Mouse (Mus musculus): Measurements from ENCODE around the gene Snx29.
"Not testable (repeated sequence)": the region's sequence is repeated elsewhere in the genome, so short reads cannot be mapped to it uniquely, and the experiment has no call there.

Gene Snx29

DNA sequence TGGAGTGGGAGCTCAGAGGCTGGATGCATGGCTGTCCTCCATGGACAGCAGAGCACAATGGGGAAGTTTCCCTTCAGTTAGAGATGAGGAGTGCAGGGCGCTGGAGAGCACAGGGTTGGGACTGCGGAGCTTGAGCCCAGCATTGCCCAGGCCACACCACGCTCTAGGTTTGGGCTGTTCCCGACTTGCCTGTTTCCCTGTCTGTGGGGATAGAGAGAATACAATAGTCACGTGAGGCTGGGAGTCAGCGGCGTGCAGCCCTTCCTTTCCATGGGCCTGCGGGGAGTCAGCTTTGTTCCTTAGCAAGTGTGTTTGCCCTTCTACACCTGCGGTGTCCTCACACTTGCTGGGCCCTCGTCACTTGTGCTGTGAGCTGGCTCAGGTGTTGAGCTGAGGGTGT, 37.2 kb downstream of the Snx29 start:
- peak; percentile 18 for DNase-seq (ENCODE audit: low read depth, low spot score)

DNA sequence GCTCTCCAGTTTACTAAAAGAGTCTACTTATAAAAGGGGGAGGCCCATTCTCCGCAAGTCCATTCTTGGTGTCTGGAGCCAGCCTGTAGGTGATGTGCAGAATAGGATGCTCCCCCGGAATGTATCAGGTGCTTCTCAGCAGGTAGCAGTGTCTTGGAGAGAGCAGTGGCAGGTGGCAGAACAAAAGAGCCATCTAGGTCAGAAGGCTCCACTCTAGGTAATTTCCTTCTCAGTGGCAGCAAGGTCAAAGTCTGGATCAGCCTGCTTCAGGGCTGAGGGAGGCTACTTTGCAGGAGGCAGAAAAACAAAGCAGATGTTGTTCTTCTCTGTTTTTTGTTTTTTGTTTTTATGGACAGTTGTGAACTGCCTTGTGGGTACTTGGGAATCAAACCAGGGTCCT, 37.9 kb downstream of the Snx29 start:
- DNase-seq (ENCODE audit: low read depth, low spot score): not testable (repeated sequence)

DNA sequence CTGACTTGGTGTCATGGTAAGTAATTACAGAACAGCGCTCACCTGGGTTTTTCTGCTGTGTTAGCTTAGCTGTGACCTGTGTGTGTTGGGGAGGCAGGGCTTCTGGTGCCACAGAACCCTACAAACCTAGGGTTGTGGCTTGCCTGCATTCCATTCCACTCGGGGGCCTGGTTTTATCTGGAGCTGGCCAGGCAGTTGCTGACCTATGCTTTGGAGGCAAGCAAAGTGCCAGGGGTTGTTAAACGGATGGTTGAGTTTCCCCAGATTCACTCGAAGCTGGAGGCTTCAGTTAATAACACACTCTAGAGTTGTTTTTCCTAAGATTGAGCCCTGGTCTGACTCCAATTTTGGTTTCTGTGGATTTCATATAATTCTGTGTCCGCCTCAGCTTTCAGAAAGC, 42.9 kb downstream of the Snx29 start:
- no peak for DNase-seq (ENCODE audit: low read depth, low spot score)

DNA sequence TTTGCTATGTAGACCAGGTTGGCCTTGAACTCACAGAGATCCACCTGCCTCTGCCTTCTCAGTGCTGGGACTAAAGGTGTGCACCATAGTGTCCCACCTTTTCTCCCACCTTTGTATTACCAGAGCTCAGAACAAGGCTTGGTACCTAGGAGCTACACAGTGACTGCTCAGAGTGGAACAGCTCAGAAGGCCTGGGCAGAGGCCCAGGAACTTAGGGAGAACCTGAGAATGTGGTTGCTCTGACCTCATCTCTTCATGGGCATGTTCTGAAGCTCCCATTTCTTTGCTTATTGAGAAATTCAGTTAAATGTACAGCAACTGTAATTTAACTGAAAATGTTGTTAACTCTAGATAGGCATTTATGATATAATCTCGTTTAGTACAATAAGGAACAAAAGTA, 44.1 kb downstream of the Snx29 start:
- no peak for DNase-seq (ENCODE audit: low read depth, low spot score)

DNA sequence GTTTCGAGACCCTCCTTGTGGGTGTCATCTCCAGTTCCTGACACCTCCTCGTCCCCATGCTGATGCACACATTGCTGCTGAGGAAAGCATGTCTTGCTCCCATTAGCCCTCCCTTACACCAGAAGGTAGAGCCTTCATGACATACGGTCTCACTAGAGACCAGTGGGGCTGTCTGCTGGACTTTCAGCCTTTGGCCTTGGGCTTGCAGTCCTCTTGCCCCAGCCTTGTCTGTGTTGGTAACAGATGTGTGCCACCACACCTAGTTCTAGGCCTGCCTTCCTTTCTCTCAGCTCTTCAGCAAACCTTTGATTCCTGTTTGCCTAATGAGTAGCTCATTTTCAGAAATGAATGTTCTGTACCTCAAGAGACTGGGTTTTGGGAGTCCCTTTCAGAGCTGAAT, 45.7 kb downstream of the Snx29 start:
- no peak for DNase-seq (ENCODE audit: low read depth, low spot score)

DNA sequence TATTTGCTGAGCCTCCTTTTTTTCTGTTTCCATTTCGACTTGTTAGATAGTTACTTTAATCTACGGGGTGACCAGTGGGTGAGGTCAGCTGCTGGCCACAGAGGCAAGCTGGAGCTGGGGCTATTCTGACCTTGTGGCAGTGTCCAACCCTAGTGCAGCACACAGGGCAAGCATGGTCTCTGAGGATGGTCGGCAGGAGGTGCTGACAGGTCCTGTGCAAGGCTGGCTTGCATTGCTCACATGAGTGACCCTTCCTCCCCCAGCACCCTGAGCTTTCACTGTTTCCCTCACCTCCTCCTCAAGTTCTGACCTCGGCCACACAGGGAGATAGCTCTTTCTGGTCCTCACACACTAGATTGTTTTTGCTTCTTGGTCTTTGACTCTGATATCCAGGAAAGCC, 46.5 kb downstream of the Snx29 start:
- DNase-seq (ENCODE audit: low read depth, low spot score): no peak

DNA sequence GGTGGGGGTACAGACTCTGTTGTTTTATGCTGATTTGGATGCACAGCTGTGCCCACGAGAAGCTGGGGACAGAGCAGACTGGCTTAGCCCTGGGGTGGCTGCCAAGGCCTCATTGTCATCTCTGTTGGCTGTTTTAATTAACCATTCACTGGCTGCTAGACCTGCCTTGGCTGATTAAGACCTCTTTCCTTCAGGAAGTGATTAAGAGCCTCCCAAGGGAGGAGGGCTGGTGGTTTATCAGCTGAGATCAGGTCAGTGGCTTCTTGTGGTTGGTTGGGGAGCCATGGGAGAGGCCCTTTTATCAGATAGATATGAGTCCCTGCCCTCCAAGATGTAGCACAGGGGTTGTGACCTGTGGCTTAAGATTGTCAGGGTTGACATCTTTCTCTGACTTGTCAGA, 46.9 kb downstream of the Snx29 start:
- DNase-seq (ENCODE audit: low read depth, low spot score): no peak

DNA sequence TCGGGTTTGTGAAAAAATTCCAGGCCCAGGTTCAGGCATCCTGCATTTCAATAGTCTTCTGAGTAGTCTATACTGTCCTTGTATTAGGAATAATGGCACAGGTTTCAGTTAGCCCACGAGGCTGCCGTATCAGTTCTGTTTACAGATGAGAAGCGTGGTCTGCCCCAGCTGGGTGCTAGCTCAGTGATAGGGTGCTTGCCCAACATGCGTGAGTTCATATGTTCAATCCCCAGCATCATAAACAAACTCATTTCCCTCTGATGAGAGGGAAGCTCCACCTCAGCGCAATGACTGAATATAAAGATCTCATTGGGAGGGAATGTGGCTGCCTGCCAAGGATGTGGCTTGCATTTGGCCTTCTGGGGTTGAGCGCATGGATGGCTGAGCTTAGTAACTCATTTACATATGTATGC, 47.4 kb downstream of the Snx29 start:
- no peak for DNase-seq (ENCODE audit: low read depth, low spot score)

DNA sequence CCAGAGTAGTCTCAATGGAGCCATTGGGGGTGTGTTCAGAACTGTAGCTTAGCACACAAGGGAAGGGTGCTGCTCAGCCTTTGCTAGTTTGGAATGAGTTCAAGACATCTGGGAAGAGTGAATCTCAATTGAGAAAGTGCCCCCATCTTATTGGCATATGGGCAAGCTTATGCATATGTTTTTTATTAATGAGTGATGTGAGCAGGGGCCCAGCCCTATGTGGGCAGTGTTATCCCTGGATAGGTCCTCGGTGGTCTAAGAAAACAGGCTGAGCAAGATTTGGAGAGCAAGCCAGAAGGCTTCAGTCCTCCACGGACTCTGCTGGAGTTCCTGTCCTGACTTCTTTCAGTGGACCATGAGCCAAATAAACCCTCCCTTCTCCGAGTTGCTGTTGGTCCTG, 56.6 kb downstream of the Snx29 start:
- DNase-seq (ENCODE audit: low read depth, low spot score): no peak

DNA sequence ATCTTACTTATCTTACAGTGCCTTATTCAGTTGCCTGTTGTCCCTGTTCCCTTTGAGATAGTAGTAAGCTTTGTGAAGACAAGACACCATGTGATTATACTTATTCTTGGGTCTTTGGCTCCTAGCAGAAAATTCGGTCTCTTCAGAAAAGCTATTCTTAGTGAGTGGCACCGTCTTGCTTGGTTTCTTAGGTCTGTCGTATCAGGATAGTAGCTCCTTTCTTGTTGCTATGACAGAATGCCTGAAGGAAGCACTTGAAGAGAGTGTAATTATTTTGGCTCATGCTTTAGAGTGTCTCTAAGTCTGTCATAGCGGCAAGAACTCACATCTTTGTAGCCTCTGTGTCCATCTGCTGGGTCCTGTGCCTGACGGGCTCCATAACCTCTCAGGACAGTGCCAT, 57.3 kb downstream of the Snx29 start:
- DNase-seq (ENCODE audit: low read depth, low spot score): no peak

DNA sequence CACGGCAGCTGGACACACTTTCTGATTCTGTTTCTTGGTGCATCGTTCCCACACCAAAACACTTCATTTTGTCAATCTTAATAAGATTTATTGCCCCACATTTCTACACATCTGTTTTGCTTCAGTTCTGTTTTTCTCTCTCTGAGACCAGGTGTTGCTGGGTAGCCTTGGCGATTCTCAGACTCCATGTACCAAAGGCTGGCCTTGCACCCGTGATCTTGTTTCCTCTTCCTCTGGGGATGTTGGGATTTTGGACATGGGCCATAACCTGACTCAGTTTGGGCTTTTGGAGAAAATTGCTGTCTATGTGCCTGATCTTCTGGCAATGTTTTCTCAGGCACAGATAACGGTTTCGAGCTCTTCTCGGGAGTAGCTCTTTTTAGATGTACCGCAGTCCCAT, 58.2 kb downstream of the Snx29 start:
- DNase-seq (ENCODE audit: low read depth, low spot score): no peak

DNA sequence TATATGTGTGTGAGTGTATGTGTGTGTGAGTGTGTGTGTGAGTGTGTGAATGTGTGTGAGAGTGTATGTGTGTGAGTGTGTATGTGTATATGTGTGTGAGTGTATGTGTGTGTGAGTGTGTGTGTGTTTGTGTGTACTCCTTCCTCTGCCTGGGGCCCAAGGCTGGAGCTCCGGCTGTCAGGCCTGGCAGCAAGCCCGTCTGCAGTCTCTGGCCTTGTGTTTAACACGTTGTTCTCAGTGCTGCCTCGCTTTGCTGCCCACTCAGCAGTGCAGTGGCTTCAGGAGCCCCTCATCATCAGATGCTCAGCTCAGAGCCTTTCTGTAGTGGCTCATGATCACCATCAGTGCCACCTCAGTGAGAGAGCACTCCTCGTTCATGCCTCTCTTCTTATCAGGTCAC, 61.7 kb downstream of the Snx29 start:
- no peak for DNase-seq (ENCODE audit: low read depth, low spot score)

DNA sequence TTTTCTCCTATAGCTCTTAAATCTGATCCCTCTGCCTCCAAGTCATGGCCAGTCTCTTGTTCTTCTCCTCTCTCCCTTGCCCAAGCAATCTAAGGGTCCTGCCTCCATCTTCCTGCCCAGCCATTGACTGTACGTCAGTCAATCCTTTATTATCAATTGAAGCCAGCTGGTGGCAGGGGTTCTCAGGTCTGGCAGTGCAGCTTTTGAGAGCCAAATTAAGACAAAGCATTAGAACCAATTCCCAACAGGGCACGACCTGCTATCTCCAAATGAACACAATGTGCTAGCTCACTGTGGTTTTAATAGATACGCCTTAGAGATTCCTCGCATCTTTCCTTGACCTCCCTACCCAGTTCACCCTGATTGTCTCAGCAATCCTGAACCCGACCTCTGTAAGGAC, 62.4 kb downstream of the Snx29 start:
- no peak for DNase-seq (ENCODE audit: low read depth, low spot score)

DNA sequence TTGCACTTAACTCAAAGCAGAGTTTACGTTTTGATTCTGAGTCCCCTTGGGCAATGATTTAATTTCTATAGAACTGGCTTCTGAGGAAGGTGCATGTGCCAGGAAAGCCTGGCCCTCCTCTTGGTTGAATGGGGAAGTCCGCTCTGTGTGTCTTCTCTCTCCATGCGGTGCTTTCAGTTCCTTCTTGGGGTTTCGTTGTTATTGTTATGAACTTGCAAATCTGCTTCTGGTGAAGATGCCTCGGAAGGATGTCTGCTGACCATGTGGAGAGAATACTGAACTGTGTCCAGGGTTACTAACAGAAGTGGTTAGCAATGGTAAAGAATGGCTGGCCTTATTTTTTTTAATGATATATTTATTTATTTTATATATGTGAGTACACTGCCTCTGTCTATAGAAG, 63.1 kb downstream of the Snx29 start:
- DNase-seq (ENCODE audit: low read depth, low spot score): no peak

DNA sequence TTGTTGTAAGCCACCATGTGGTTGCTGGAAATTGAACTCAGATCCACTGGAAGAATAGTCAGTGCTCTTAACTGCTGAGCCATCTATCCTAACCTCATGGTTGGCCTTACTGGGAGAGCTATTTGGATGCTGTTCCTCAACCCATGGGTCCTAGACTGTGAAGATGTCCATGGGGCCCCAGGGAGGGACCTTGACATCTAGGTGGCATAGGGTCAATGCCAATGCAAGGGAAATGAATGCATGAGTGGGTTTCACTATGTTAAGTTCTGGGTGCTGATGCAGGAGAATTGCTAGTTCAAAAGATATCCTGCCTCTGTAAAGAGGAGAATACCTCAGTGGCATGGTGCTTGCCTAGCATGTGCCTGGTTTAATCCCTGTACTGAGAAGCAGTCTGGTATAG, 63.5 kb downstream of the Snx29 start:
- no peak for DNase-seq (ENCODE audit: low read depth, low spot score)

DNA sequence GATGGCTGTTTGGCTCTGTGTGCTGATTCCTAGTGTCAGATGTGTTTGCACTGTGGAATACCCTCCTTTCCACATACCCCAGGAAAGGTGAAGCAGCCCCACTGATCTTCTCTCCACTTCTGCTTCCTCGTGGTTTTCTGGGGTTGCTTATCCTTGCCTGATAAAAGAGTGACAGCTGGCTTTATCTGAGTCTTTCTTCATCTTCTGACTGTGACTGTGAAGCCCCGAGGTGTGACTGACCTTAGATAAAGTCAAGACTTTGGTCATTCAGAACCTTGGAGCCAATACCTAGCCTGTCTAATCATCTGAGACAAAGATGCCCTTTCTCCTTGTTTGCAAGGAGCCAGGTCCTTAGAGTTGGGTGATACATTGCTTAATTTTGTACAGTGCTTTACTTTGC, 65.4 kb downstream of the Snx29 start:
- DNase-seq (ENCODE audit: low read depth, low spot score): no peak

DNA sequence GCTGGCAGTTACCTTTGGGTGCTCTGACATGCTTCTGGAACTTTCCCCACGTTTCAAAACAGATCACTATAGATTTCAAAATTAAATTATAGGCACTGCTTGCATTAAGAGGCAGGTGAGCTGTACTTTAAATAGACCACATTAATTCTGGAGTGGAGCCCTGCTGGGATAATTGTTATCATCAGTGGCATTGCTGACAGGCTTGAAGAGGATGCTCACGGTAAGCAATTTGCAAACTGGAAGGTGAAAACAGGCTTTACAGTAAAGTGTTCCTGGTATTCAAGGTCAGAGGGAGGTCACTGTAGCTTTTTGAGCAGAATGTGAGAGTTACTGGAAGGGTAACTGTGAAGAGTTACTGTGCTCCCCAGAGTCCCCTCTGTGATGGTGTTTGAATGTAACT, 66.6 kb downstream of the Snx29 start:
- no peak for DNase-seq (ENCODE audit: low read depth, low spot score)

DNA sequence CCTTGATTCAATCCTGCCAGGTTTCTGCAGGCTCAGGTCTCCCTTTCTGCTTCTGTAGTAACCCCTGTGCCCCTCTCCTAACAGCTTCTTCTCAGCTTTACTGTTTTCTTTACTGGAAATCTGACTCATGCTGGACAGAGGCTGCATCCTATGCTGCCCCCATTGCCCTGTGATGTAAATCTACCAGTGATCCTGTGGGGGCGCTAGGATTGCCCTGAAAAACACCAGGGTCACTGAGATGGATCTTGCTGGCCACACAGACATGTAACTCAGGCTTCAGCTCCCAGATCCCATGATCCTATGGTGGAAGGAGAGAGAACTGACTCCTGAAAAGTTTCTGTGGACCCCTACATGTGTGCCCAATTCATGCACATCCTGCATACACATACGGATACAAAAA, 73.9 kb downstream of the Snx29 start:
- DNase-seq (ENCODE audit: low read depth, low spot score): no peak

DNA sequence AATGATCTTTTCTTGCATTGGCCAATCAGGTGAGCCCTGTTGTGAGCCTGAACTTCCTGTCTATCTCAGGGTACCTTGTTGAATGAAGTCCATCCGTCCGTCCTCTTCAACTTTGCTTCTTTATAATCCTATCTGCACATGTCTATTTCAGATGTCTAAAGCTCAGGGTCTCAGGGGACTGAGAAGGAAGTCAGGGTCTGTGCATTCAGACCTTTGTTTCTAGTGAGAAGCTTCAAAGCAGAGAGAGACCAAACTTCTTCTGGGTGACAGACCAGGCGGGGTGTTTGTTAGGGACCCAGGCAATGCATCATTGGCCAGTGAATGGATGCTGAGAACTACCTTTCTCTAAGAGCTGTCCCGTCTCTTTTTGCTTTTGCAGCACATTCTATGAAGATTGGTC, 76.7 kb downstream of the Snx29 start:
- DNase-seq (ENCODE audit: low read depth, low spot score): no peak

DNA sequence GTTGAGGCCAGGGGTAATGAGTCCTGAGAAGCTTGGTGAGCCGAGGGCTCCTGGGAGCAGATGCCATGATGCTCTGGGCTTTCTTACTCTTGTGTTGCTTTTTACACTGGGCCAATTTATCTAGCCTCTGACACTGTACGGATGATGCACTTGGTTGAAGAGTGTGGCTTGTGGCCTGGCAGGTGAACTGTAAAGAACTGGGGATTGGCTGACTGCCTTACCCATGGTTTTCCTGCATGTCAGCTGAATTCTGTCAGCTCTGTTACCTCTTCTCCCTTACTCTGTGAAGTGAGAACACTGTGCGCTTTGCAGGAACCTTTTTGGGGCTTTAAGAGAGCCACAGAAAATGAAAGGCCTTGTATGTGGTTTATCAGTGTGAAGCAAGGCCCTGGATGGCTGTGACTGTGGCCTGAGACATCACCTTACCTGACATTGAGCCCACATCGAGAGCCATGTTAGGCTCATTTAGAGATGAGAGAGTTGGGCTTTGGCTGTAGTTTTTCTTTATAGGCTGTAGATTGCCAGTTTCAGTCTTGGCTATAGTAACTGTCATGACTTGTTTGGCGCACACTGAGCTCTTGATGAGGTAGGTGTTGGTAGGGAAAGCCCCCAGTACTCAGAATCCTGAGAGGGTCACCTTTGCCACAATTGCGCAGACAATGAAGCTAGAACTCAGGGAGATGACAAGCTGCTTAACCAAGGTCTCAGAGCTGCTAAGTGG, 77.3 kb downstream of the Snx29 start:
- no peak for DNase-seq (ENCODE audit: low read depth, low spot score)

DNA sequence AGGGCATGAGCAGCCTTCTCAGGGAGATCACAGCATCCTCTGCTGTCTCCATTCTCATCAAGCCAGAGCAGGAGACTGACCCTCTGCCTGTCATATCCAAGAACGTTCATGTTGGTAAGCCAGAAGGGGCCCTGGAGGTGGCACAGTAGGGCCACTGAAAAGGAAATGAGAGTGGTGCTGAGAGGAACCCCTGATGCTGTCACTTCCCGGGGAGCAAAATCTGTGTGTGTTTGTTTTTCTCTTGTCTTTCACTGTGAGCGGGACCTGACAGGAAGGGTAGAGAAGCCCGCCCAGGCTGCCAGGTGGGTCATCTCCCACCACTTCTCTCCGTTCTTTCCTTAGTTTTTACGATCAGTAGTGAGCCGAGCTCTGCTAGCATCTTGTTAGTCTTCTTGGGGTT, 78.2 kb downstream of the Snx29 start:
- no peak for DNase-seq (ENCODE audit: low read depth, low spot score)

DNA sequence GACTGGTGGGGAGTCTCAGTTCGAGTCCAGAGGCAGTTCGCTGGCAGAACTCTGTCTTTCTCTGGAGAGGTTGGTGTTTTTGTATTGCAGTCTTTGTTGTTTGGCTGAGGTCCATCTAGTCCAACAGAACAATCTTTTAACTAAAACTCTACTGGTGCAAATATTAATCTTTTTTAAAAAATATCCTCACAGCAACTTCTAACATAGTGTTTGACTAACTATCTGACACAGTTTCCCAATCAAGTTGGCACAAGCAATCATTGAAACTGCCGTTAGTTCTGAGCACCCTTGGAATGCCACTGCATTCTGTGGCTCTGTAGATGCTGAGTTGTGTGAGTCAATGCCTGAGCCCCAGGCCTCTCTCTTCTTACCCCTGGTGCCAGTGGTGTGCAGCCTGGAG, 82.5 kb downstream of the Snx29 start:
- DNase-seq (ENCODE audit: low read depth, low spot score): no peak

DNA sequence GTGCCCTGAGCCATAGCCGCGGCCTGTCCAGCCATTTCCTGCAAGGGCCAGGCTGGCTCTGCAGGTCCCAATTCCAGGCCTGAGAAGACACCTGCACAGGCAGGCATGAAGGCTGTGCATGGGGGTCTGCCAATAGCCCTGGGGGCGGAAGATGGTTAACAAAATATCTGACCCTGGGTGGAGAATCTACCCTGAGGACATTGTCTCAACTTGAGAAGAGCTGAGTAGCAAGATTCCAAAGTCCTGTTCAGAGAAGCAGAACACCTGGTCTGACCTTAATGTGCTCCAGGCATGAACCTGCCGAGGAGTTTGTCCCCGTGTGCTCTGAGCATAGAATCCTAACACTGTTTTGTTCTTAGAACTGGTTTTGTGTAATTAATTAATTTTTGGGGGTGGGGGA, 83.5 kb downstream of the Snx29 start:
- DNase-seq (ENCODE audit: low read depth, low spot score): no peak

DNA sequence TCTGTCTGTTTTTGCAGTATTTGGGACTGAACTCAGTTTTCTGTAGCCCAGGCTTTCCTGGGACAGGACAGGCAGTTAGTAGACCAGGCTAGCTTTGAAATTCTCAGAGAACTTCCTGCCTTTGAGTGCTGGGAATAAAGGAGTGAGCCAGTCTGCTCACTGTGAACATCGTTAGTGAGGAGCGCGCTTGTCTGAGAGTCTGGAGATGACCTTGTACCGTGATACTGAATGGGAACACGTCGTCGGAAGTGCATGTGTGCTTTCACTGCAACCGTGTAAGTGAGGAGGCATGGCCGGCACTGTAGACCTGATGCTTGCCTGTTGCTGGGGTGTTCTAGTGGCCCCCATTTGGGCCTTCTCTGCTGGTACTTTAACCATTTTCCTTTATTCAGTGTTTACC, 83.9 kb downstream of the Snx29 start:
- no peak for DNase-seq (ENCODE audit: low read depth, low spot score)

Data from WW6 (cell line).